Mouse (Mus musculus) MEL (cell line): ENCODE results near the gene Reln.

ENCODE experiments used
- CTCF ChIP-seq, 3 experiments: IDR thresholded peaks in 2 of 3; conservative IDR thresholded peaks in 1 of 3; 2 replicates each; pipeline ENCODE4 v1.5.1; 2011 to 2012; ENCODE audit warnings: low read length in 3 of 3, low read depth in 2 of 3, mild to moderate bottlenecking in 2 of 3, improper control_type of control experiment in 1 of 3, inconsistent platforms in 1 of 3, mixed read lengths in 1 of 3, moderate library complexity in 1 of 3; ENCODE audit not compliant: control insufficient read depth in 1 of 3, insufficient read depth in 1 of 3, poor library complexity in 1 of 3, severe bottlenecking in 1 of 3
- ELF1 ChIP-seq: IDR thresholded peaks from 2 replicates; pipeline ENCODE4 v1.6.1; 2014; ENCODE audit warnings: low read depth, mild to moderate bottlenecking, inconsistent platforms, low read length, improper control_type of control experiment, moderate library complexity
- EP300 ChIP-seq, 2 experiments: IDR thresholded peaks; 2 replicates each; pipeline ENCODE4 v1.6.1; 2011; ENCODE audit warnings: improper control_type of control experiment in 2 of 2, low read length in 2 of 2, low read depth in 1 of 2, mild to moderate bottlenecking in 1 of 2
- GATA1 ChIP-seq: IDR thresholded peaks from 2 replicates; pipeline ENCODE4 v1.6.1; 2011; ENCODE audit warnings: low read depth, low read length, improper control_type of control experiment
- MEF2A ChIP-seq: IDR thresholded peaks from 2 replicates; pipeline ENCODE4 v1.6.1; 2014; ENCODE audit warnings: low read depth, mild to moderate bottlenecking, inconsistent platforms, low read length, improper control_type of control experiment; ENCODE audit not compliant: poor library complexity, insufficient replicate concordance, severe bottlenecking; ENCODE audit errors: extremely low read depth
- POLR2A ChIP-seq, 2 experiments: IDR thresholded peaks; 2 replicates each; pipeline ENCODE4 v1.6.1; 2011 to 2012; ENCODE audit warnings: low read length in 2 of 2, mild to moderate bottlenecking in 2 of 2, control low read depth in 1 of 2, improper control_type of control experiment in 1 of 2, low read depth in 1 of 2, moderate library complexity in 1 of 2; ENCODE audit not compliant: control insufficient read depth in 1 of 2, insufficient read depth in 1 of 2, poor library complexity in 1 of 2
- RCOR1 ChIP-seq: IDR thresholded peaks from 2 replicates; pipeline ENCODE4 v1.6.1; 2012; ENCODE audit warnings: low read depth, mild to moderate bottlenecking, inconsistent platforms, low read length, improper control_type of control experiment
- TAL1 ChIP-seq: IDR thresholded peaks from 2 replicates; pipeline ENCODE4 v1.6.1; 2012; ENCODE audit warnings: mild to moderate bottlenecking, inconsistent platforms, low read length, moderate library complexity, mixed read lengths
- UBTF ChIP-seq: IDR thresholded peaks from 2 replicates; pipeline ENCODE4 v1.6.1; 2012; ENCODE audit warnings: low read depth, mild to moderate bottlenecking, inconsistent platforms, low read length, improper control_type of control experiment, moderate library complexity, borderline replicate concordance; ENCODE audit not compliant: insufficient read depth
- USF1 ChIP-seq: IDR thresholded peaks from 2 replicates; pipeline ENCODE4 v1.6.1; 2014; ENCODE audit warnings: low read depth, mild to moderate bottlenecking, inconsistent platforms, low read length, improper control_type of control experiment, moderate library complexity
- ZNF384 ChIP-seq: IDR thresholded peaks from 2 replicates; pipeline ENCODE4 v1.6.1; 2012; ENCODE audit warnings: low read depth, mild to moderate bottlenecking, inconsistent platforms, low read length, improper control_type of control experiment

DNA sequence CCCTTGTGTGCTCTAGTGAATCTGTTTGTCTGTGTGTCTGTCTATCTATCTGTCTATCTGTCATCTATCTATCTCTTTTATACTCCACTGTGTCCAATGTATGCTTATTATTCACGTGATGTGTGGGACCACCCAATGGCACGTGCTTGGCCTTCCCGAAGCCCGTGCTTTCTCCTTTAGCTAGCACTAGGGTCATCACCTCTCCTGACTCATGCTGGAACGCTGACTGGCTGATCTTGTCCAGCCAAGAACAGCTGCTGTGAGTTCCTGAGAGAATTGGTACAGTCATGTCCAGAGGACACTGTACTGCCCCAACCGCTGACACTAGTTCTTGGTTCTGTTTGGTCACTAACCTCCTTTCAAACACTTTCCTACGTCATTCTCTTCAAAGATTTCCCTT is 485.8 kb downstream of the Reln start:
- TF ChIP-seq MEF2A (no peak), GATA1 (no peak), POLR2A (IDR thresholded peaks at IDR 0.05; ENCODE audit: control insufficient read depth in 1 of 2, insufficient read depth in 1 of 2, low read depth in 1 of 2, low read length in 2 of 2, poor library complexity in 1 of 2) (no peak), CTCF (IDR thresholded peaks at IDR 0.05 in 2 of 3, conservative IDR thresholded peaks at IDR 0.05 in 1 of 3; ENCODE audit: control insufficient read depth in 1 of 3, insufficient read depth in 1 of 3, low read depth in 2 of 3, low read length in 3 of 3, poor library complexity in 1 of 3, severe bottlenecking in 1 of 3) (no peak), UBTF (no peak), USF1 (no peak), ZNF384 (no peak), RCOR1 (no peak), TAL1 (no peak), ELF1 (no peak), EP300 (IDR thresholded peaks at IDR 0.05; ENCODE audit: low read depth in 1 of 2, low read length in 2 of 2) (no peak)
